Mouse (Mus musculus) kidney, postnatal 14 days (tissue): ENCODE results near the gene Pccb.

Source experiments
- DNase-seq: peaks from one replicate; pipeline ENCODE4 v3.0.0; 2022; ENCODE audit warnings: mixed read lengths

Gene Pccb

DNA sequence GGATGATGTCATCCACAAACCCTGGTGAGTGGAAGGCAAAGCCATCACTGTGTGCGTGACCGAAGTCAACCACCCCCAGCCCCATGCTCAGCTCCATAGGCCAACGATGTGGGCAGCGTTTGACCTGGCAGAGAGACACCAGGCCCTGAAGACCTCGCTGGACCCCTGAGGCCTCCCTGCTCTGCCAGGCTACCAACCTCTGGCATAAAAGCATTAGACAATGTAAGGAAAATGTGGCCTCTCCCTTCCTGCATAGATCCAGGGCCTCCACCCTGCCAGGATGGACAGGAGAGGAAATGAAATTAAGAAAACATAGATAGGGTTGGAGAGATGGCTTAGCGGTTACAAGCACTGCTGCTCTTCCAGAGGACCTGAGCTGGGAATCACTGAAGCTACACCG lies 51.9 kb downstream of the Pccb start:
- no peak for DNase-seq

DNA sequence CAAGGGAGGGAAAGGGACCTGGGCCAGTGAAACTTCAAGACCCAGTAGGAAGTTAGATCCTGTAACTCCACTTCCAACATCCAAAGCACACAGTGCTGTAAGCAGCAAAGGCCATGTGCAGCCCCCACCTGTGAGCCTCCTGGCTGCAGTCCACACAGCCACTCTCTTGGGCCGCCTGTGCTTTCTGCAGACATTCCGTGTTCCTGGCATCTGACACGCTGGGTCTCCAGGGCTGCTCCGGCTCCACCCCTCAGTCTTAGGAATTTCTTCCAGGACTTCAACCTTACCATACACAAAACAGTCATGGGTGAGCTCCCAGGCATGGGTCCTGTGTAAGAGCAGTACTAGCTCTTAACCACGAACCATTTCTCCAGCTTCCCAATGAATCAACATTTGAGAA lies 55.4 kb downstream of the Pccb start:
- DNase-seq = peak; percentile 46

DNA sequence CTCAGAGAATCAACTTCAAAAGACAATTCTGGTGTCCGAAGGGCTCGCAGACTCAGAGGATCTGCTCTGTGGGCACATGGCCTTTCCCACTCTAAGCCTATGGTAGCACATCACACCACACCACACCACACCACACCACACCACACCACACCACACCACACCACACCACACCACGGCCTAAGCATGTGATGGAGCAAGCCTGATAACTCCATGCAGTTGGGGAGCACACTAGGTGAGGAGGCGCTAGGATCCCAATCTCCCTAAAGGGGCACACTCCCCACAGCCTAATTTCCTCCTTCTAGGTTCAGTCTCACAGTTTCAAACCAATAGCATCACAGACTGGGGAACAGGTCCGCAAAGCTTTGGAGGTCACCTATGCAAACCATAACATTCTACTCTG lies 56.0 kb downstream of the Pccb start:
- no peak for DNase-seq

DNA sequence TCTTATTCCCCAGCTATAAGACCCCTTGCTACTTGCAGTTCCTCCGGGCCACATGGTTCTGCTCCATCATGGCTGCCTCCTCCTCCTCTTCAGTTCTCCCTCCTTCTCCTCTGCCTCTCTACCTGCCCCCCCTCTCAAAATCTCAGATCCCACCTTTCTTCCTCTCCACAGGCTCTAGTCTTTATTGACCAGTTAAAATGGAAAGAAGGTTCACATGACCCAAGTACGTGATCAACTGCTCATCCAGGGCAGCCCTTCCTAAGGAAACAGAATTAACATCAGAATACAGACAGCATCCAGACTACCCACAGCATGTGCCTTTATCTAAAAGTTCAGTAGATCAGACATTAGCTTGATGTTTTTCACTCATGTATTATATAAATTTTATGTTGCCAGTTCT lies 65.2 kb downstream of the Pccb start:
- DNase-seq = no peak

DNA sequence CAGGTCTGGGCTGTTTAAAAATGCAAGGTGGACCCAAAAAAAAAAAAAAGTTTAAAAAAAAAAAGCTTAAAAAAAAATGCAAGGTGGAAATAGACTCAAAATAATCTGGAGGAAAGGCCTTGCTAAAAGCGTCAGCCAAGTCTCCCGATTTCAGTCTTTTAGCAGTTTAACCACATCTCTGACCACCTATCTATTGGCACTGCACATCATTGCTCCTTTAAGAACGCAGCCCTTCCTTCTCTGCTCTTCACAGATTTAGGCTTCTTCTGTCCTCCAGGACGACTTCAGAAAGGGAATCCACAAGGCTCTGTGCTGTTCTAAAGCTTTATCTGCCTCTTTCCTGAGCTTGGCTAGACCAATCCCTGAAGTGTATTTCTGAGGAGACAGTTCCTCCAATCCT lies 70.6 kb downstream of the Pccb start:
- no peak for DNase-seq

DNA sequence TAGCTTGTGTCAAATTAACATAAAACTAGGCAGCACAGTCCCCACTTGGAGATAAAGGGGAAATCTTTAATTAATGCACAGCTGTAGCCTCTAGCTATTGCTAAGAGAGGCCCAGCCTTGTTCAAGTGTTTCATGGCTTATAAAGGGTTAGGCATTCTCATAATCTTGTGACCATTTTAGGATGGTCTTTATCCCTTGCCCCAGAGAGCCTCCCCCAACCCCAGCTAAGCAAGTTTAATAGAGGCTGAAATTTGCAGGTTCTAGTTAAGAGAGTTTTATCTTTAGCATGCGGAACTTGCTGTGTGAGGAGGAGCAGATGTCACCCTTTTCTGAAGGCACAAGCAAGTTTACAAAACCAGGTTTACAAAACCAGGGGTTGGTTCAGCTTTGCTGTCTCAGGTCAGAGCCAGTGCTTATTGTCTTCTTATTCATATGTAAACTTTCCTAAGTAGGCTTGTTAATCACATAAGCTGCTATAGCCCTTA lies 71.2 kb downstream of the Pccb start:
- no peak for DNase-seq

DNA sequence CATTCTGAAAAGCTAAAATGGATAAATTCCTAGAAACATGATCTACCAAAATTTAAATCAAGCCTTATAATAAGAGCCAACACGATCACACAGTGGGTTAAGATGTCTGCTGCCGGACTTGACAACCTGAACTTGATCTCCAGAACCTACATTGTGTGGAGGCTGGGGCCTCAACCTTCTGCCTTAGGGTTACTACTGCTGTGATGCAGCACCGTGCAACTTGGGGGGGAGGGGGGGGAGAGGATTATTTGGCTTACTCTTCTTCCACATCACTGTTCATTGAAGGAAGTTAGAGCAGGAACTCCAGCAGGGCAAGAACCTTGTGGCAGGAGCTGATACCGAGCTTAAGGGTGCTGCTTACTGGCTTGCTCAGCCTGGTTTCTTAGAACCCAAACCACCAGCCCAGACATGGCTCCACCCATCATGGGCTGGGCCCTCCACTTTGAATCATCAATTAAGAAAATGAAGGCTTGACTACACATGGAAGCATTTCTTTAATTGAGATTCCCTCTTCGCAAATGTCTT lies 71.7 kb downstream of the Pccb start:
- no peak for DNase-seq

DNA sequence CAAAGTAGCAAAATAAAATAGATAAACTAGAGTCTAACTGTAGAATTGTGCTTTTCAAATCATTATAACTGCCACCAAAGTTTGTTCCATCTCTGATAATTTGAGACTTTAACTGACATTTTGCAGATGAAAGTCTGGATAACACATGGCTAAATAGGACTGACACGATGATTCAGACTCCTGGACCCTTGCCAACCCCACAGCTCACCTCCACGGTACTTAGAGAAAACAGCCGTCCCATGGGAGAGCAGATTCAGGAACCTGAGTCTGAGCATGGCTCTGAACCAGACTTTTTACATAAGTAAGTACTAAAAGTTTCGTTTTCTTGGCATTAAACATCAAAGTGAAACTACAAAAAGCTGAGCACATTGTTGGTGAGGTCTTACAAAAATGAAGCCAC lies 83.2 kb downstream of the Pccb start:
- peak; percentile 37 for DNase-seq

DNA sequence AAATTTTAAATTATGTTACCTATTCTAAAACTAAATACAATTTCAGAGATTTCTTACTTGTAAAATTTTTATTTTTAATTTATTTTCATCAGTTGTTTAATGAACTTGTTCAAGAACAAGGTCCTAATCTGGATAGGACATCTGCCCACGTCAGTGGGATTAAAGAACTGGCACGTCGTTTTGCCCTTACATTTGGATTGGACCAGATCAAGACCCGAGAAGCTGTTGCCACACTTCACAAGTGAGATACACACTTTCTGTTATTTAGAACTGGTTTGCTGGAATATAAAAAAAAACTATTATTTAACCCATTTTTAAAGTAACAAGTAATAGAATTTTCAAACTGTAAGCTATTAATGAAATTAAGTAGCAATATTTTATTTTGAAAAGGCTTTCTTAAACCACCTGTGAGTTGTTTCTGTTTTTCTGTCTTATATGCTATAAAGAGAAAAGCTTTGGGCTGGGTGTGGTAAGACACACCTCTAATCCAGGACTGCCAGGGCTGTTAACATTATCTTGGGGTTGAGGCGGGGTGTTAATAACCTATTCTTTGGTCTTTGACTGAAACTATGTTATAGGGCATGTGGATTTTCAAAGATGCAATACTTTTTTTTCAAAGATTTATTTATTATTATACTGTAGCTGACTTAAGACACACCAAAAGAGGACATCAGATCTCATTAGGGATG lies 89.9 kb downstream of the Pccb start:
- no peak for DNase-seq

DNA sequence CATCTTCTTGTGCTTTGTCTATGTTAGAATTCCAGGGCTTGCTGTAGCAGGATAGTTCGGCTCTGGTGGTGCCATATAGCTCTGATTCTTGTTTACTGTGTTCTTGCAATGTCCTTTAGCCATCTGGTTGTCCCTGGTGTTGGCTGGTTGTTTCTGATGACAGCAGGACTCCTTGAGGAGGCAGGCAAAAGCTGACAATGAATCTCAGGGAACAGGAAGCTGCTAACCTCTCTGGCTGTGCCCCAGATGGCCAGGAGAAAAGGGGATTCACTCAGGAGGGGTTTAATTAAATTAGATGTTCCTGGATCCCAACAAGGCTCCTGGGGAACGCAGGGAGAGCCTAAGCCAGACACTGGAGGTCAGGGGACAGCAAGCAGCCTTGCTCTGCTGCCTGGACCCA lies 92.7 kb downstream of the Pccb start:
- no peak for DNase-seq
